Mouse (Mus musculus) kidney, postnatal 0 days (tissue): ENCODE results near the gene Tmem35b. TPM values are rescaled to one million over a fixed set of nuclear protein-coding genes. Genes with fewer than 3 reads are reported as not detected.

Source experiments
- ATAC-seq: fragments of 200-750 bp; cut with Nextera tagmentation; replicated peaks from 2 replicates; pipeline ENCODE4 v1.8.0; 2017; ENCODE audit warnings: low read depth, moderate number of reproducible peaks, moderate TSS enrichment, moderate library complexity; ENCODE audit not compliant: low FRiP score
- DNase-seq: peaks from one replicate; pipeline ENCODE4 v3.0.0-alpha.2; 2016; ENCODE audit warnings: low spot score
- H3K27ac ChIP-seq: fragments of 300-500 bp; sonication (generic); 2 replicates; pipeline ENCODE4 v1.5.1; 2014; ENCODE audit warnings: mild to moderate bottlenecking
- H3K27me3 ChIP-seq: fragments of 300-500 bp; sonication (generic); 2 replicates; pipeline ENCODE4 v1.6.1; 2014; ENCODE audit warnings: low read length, mixed read lengths; ENCODE audit not compliant: insufficient read depth
- H3K36me3 ChIP-seq: fragments of 300-500 bp; sonication (generic); 2 replicates; pipeline ENCODE4 v1.6.1; 2014; ENCODE audit warnings: low read length, mixed read lengths; ENCODE audit not compliant: insufficient read depth
- H3K4me1 ChIP-seq: fragments of 300-500 bp; sonication (generic); replicated peaks from 2 replicates; pipeline ENCODE4 v1.6.1; 2014; ENCODE audit warnings: antibody characterized with exemption, low read length, mixed read lengths; ENCODE audit not compliant: insufficient read depth
- H3K4me2 ChIP-seq: fragments of 300-500 bp; sonication (generic); 2 replicates; pipeline ENCODE4 v1.6.1; 2014; ENCODE audit warnings: mild to moderate bottlenecking, low read length, moderate library complexity, mixed read lengths
- H3K4me3 ChIP-seq: fragments of 300-500 bp; sonication (generic); replicated peaks from 2 replicates; pipeline ENCODE4 v1.5.1; 2014; ENCODE audit warnings: low read depth, low read length
- H3K9ac ChIP-seq: fragments of 300-500 bp; sonication (generic); 2 replicates; pipeline ENCODE4 v1.6.1; 2014; ENCODE audit warnings: low read depth, low read length
- H3K9me3 ChIP-seq: fragments of 300-500 bp; sonication (generic); replicated peaks from 2 replicates; pipeline ENCODE4 v1.6.1; 2016; ENCODE audit warnings: low read length, inconsistent platforms, mixed read lengths
- CTCF ChIP-seq: IDR thresholded peaks from 2 replicates; pipeline ENCODE4 v1.5.1; 2016; ENCODE audit warnings: antibody characterized with exemption, low read depth, mild to moderate bottlenecking, moderate library complexity
- WGBS: fragments of 180-500 bp; shearing (Covaris S2); extraction: QIAGEN DNeasy Blood & Tissue Kit; methylation state at CpG from one replicate; pipeline ENCODE4 v1.1.7; 2014; 5-methylcytosine and 5-hydroxymethylcytosine counted together
- polyA plus RNA-seq: library from polyadenylated mRNA; unstranded; fragments of >200 nt; fragmentation: Nextera tagmentation; extraction: Ambion mirVana; gene quantifications from 2 replicates; pipeline ENCODE4 v1.2.1, GENCODE M21; 2015

Gene Tmem35b
- polyA plus RNA-seq, 1 experiment from 2014 or later = 33.2 TPM

DNA sequence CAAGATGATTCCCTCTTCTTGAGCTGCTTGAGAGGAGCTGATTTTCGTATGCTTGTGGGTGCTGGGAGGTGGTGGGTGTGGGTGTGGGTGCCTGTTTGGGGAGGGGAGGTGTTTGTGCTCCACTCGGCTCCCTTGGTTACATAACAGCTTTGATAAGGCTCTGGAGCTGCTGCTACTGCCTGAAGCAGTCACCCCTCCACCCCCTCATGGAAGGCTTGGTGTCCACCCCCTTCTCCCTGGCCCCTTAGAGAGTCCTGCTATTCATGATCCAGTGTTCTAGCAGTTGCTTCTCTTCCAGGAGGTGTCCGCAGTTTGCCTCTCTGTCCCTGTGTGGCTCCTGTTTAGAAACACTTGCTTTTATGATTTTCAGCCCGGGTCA, 51.4 kb downstream of the Tmem35b start:
- Histone ChIP-seq H3K4me2 (no peak overlapping the region), H3K27me3 (peaks cover 7% of the 10 kb centered on the region; the same call in 1 of the 2 replicates), H3K9me3 (no peaks in the 10 kb centered on the region), H3K27ac (no peak overlapping the region), H3K36me3 (no peaks in the 10 kb centered on the region), H3K4me1 (no peaks in the 10 kb centered on the region), H3K9ac (no peak overlapping the region), H3K4me3 (no peak overlapping the region)
- DNase-seq = no peak
- TF ChIP-seq CTCF = no peak
- 48% methylated on average over 4 of the region's 4 CpGs for WGBS
- no peak for ATAC-seq

DNA sequence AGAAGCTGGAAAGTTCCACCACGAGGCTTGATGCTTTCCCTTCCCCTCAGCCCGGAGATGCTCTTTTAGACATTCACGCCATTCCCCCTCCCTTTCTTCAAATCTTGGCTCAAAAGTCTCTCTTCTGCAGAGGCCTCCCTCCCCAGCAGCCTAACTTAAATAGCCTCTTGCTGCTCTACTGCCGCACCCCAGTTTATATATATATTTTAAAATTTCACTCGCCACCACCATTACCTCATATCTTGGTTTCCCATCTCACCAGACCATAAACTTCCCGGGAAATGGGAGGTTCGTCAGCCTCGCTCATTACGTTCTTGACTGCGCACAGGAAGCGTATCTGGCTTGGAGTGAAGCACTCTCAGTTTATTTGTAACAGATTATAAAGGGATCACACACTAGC, 54.5 kb downstream of the Tmem35b start:
- Histone ChIP-seq H3K9ac (no peak overlapping the region), H3K4me2 (no peak overlapping the region), H3K9me3 (no peaks in the 10 kb centered on the region), H3K27ac (no peak overlapping the region), H3K4me1 (no peaks in the 10 kb centered on the region), H3K27me3 (peaks cover under 1% of the 10 kb centered on the region; the same call in 1 of the 2 replicates), H3K4me3 (no peak overlapping the region), H3K36me3 (no peaks in the 10 kb centered on the region)
- no peak for TF ChIP-seq CTCF
- ATAC-seq (no peak), DNase-seq (no peak)
- WGBS = 65% methylated on average over 11 of the region's 11 CpGs

DNA sequence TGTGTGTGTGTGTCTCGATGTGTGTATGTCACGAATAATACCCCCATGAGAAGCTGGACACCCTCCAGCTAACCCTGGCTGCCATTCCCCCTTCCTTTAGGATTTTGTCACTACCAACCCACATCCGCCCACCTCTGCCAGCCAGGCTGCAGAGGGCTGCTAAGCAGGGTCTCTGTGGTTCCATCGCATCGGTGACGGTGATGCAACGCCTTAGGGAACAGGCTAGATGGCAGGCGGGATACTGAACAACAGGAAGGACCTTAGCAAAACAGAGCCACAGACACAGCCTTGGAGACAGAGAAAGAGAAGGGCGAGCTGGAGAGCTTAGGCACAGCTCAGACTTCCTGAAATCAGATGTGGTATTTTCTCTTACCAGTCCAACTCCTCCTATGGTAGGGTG, 55.2 kb downstream of the Tmem35b start:
- DNase-seq (no peak), ATAC-seq (no peak)
- 50% methylated on average over 9 of the region's 9 CpGs for WGBS
- Histone ChIP-seq H3K27ac (no peak overlapping the region), H3K9ac (no peak overlapping the region), H3K36me3 (no peaks in the 10 kb centered on the region), H3K4me1 (no peaks in the 10 kb centered on the region), H3K9me3 (no peaks in the 10 kb centered on the region), H3K27me3 (no peaks in the 10 kb centered on the region), H3K4me3 (no peak overlapping the region), H3K4me2 (no peak overlapping the region)
- TF ChIP-seq CTCF = no peak

Other genes with a start within 250 kb of the Tmem35b start
- gene Zmym4, start 155.6 kb upstream of the Tmem35b start, polyA plus RNA-seq = 14.8 and 17.3 TPM in 2 replicates
- 89.6 and 98.1 TPM in 2 replicates for gene Sfpq, start 102.4 kb upstream of the Tmem35b start, polyA plus RNA-seq
- gene Zmym1, start 62.5 kb upstream of the Tmem35b start, polyA plus RNA-seq = 11.8 and 12.6 TPM in 2 replicates
- 12.0 and 12.8 TPM in 2 replicates for gene Zmym6, start 46.3 kb upstream of the Tmem35b start, polyA plus RNA-seq
- 0.24 and 0.37 TPM in 2 replicates for gene Dlgap3, start 45.5 kb downstream of the Tmem35b start, polyA plus RNA-seq
- gene Smim12, start 120.1 kb downstream of the Tmem35b start, polyA plus RNA-seq = 67.5 and 72.2 TPM in 2 replicates
- 24.0 and 27.6 TPM in 2 replicates for gene Gja4, start 190.3 kb downstream of the Tmem35b start, polyA plus RNA-seq
- 1.1 and 1.8 TPM in 2 replicates for gene Gjb3, start 207.2 kb downstream of the Tmem35b start, polyA plus RNA-seq
- gene Gjb4, start 230.4 kb downstream of the Tmem35b start, polyA plus RNA-seq = 1.2 and 1.8 TPM in 2 replicates
- gene Gjb5, start 234.5 kb downstream of the Tmem35b start, polyA plus RNA-seq = 1.3 and 1.4 TPM in 2 replicates